Mouse (Mus musculus) hindbrain, embryonic 14.5 days (tissue): ENCODE results near the gene Mettl24. TPM values are rescaled to one million over a fixed set of nuclear protein-coding genes. Genes with fewer than 3 reads are reported as not detected.

ENCODE experiments used
- ATAC-seq: fragments of 200-750 bp; cut with Nextera tagmentation; 2 replicates; pipeline ENCODE4 v1.8.0; 2017; ENCODE audit warnings: moderate number of reproducible peaks, mild to moderate bottlenecking, moderate TSS enrichment, moderate library complexity; ENCODE audit not compliant: low FRiP score
- DNase-seq: peaks from one replicate; pipeline ENCODE4 v3.0.0-alpha.2; 2015; ENCODE audit warnings: low spot score
- H3K27ac ChIP-seq: fragments of 300-500 bp; sonication (generic); 2 replicates; pipeline ENCODE4 v1.5.1; 2014; ENCODE audit warnings: mild to moderate bottlenecking, moderate library complexity
- H3K27me3 ChIP-seq: fragments of 300-500 bp; sonication (generic); 2 replicates; pipeline ENCODE4 v1.6.1; 2014; ENCODE audit warnings: mild to moderate bottlenecking, low read length, mixed read lengths; ENCODE audit not compliant: control insufficient read depth, insufficient read depth
- H3K36me3 ChIP-seq: fragments of 300-500 bp; sonication (generic); replicated peaks from 2 replicates; pipeline ENCODE4 v1.6.1; 2014; ENCODE audit not compliant: control insufficient read depth, insufficient read depth
- H3K4me1 ChIP-seq: fragments of 300-500 bp; sonication (generic); replicated peaks from 2 replicates; pipeline ENCODE4 v1.6.1; 2014; ENCODE audit warnings: antibody characterized with exemption, low read length, mixed read lengths; ENCODE audit not compliant: control insufficient read depth, insufficient read depth
- H3K4me2 ChIP-seq: fragments of 300-500 bp; sonication (generic); replicated peaks from 2 replicates; pipeline ENCODE4 v1.6.1; 2014; ENCODE audit warnings: mild to moderate bottlenecking, moderate library complexity
- H3K4me3 ChIP-seq: fragments of 300-500 bp; sonication (generic); replicated peaks from 2 replicates; pipeline ENCODE4 v1.5.1; 2014; ENCODE audit warnings: mild to moderate bottlenecking, low read length
- H3K9ac ChIP-seq: fragments of 300-500 bp; sonication (generic); 2 replicates; pipeline ENCODE4 v1.6.1; 2014
- H3K9me3 ChIP-seq: fragments of 300-500 bp; sonication (generic); 2 replicates; pipeline ENCODE4 v1.6.1; 2016; ENCODE audit warnings: low read length; ENCODE audit not compliant: control insufficient read depth
- WGBS: fragments of 180-500 bp; shearing (Covaris S2); extraction: QIAGEN DNeasy Blood & Tissue Kit; methylation state at CpG from one replicate; pipeline ENCODE4 v1.1.7; 2014; 5-methylcytosine and 5-hydroxymethylcytosine counted together
- polyA plus RNA-seq: library from polyadenylated mRNA; unstranded; fragments of >200 nt; fragmentation: Nextera tagmentation; extraction: Ambion mirVana; gene quantifications from 2 replicates; pipeline ENCODE4 v1.2.1, GENCODE M21; 2014

Mettl24 gene
- 0.33 and 0.76 TPM in 2 replicates for polyA plus RNA-seq

GRCm38 (mm10) chr10:40683092-40683867 is at the start of gene Mettl24:
Gene Mettl24, plus strand, starts transcription at chr10:40683282.
- no peaks in the 10 kb centered on the region for H3K36me3 ChIP-seq
- H3K9me3 ChIP-seq, result no peaks in the 10 kb centered on the region
- H3K4me2 ChIP-seq, result peak within 1 kb of the TSS; percentile 92
- DNase-seq, result peak; percentile 58
- peak within 1 kb of the TSS; percentile 68 for H3K9ac ChIP-seq
- no peak within 1 kb of the TSS for H3K27ac ChIP-seq
- peak; percentile 78 for ATAC-seq
- no peaks in the 10 kb centered on the region for H3K27me3 ChIP-seq
- H3K4me1 ChIP-seq, result peaks cover 12% of the 10 kb centered on the region
- H3K4me3 ChIP-seq, result peak within 1 kb of the TSS; percentile 44
- WGBS, result under 1% methylated on average over 46 of the region's 50 CpGs

GRCm38 (mm10) chr10:40637331-40637730 is 45.8 kb upstream of the Mettl24 start:
- DNase-seq, result no peak
- Histone ChIP-seq H3K9me3 (no peaks in the 10 kb centered on the region), H3K9ac (no peak overlapping the region), H3K36me3 (no peaks in the 10 kb centered on the region), H3K4me1 (peaks cover 16% of the 10 kb centered on the region), H3K27ac (no peak overlapping the region), H3K4me2 (no peak overlapping the region), H3K4me3 (no peak overlapping the region), H3K27me3 (no peaks in the 10 kb centered on the region)
- no peak for ATAC-seq
- WGBS, result 53% methylated on average over 10 of the region's 10 CpGs

- 38% methylated on average over 7 of the region's 7 CpGs for WGBS
- H3K27ac ChIP-seq, result no peak overlapping the region
Measured at GRCm38 (mm10) chr10:40638276-40638675, 44.8 kb upstream of the Mettl24 start.

GRCm38 (mm10) chr10:40638823-40639819 is 44.0 kb upstream of the Mettl24 start:
- Histone ChIP-seq H3K27ac (no peak overlapping the region), H3K9ac (no peak overlapping the region; the same call in 1 of the 2 replicates), H3K36me3 (no peaks in the 10 kb centered on the region), H3K9me3 (no peaks in the 10 kb centered on the region), H3K27me3 (no peaks in the 10 kb centered on the region), H3K4me2 (no peak overlapping the region), H3K4me3 (no peak overlapping the region), H3K4me1 (peaks cover 16% of the 10 kb centered on the region)
- ATAC-seq, result peak; percentile 48; the same call in 1 of the 2 replicates
- 43% methylated on average over 26 of the region's 26 CpGs for WGBS
- DNase-seq, result no peak

More at GRCm38 (mm10) chr10:40638276-40638675, 44.8 kb upstream of the Mettl24 start:
- H3K36me3 ChIP-seq, result no peaks in the 10 kb centered on the region
- ATAC-seq (no peak), DNase-seq (no peak)
- H3K27me3 ChIP-seq, result no peaks in the 10 kb centered on the region
- H3K9ac ChIP-seq, result no peak overlapping the region
- no peaks in the 10 kb centered on the region for H3K9me3 ChIP-seq
- H3K4me2 ChIP-seq, result no peak overlapping the region
- H3K4me1 ChIP-seq, result peaks cover 16% of the 10 kb centered on the region
- no peak overlapping the region for H3K4me3 ChIP-seq

GRCm38 (mm10) chr10:40640406-40640805 is 42.7 kb upstream of the Mettl24 start:
- no peaks in the 10 kb centered on the region for H3K36me3 ChIP-seq
- WGBS, result 89% methylated on average over 4 of the region's 4 CpGs
- peaks cover 16% of the 10 kb centered on the region for H3K4me1 ChIP-seq
- H3K4me3 ChIP-seq, result no peak overlapping the region
- no peak overlapping the region for H3K27ac ChIP-seq
- H3K9ac ChIP-seq, result no peak overlapping the region
- no peaks in the 10 kb centered on the region for H3K27me3 ChIP-seq
- no peak for ATAC-seq
- DNase-seq, result no peak
- no peak overlapping the region for H3K4me2 ChIP-seq
- no peaks in the 10 kb centered on the region for H3K9me3 ChIP-seq

- 95% methylated on average over 7 of the region's 7 CpGs for WGBS
- Histone ChIP-seq H3K27me3 (no peaks in the 10 kb centered on the region), H3K4me1 (peaks cover 16% of the 10 kb centered on the region), H3K4me2 (no peak overlapping the region), H3K27ac (no peak overlapping the region), H3K9ac (no peak overlapping the region), H3K4me3 (no peak overlapping the region), H3K36me3 (no peaks in the 10 kb centered on the region), H3K9me3 (no peaks in the 10 kb centered on the region)
- no peak for ATAC-seq
- no peak for DNase-seq
Measured at GRCm38 (mm10) chr10:40641901-40642300, 41.2 kb upstream of the Mettl24 start.

- Histone ChIP-seq H3K4me3 (no peak overlapping the region), H3K36me3 (no peaks in the 10 kb centered on the region), H3K4me2 (no peak overlapping the region), H3K27ac (no peak overlapping the region), H3K4me1 (peaks cover 15% of the 10 kb centered on the region), H3K27me3 (no peaks in the 10 kb centered on the region), H3K9ac (no peak overlapping the region), H3K9me3 (no peaks in the 10 kb centered on the region)
- DNase-seq (no peak), ATAC-seq (no peak)
- WGBS, result 93% methylated on average over 5 of the region's 5 CpGs
Measured at GRCm38 (mm10) chr10:40643126-40643525, 40.0 kb upstream of the Mettl24 start.

- Histone ChIP-seq H3K4me1 (peaks cover 1% of the 10 kb centered on the region; the same call in 1 of the 2 replicates), H3K9me3 (no peaks in the 10 kb centered on the region), H3K9ac (no peak overlapping the region), H3K36me3 (no peaks in the 10 kb centered on the region), H3K4me3 (no peak overlapping the region), H3K27me3 (no peaks in the 10 kb centered on the region), H3K27ac (no peak overlapping the region), H3K4me2 (no peak overlapping the region)
- WGBS, result 77% methylated on average over 9 of the region's 9 CpGs
- ATAC-seq (no peak), DNase-seq (no peak)
Measured at GRCm38 (mm10) chr10:40644456-40644855, 38.6 kb upstream of the Mettl24 start.

- H3K27ac ChIP-seq, result no peak overlapping the region
- no peak for DNase-seq
- H3K27me3 ChIP-seq, result no peaks in the 10 kb centered on the region
- no peak overlapping the region for H3K4me3 ChIP-seq
- no peak overlapping the region for H3K4me2 ChIP-seq
- H3K4me1 ChIP-seq, result no peaks in the 10 kb centered on the region
- no peak overlapping the region for H3K9ac ChIP-seq
- H3K36me3 ChIP-seq, result no peaks in the 10 kb centered on the region
- no peak for ATAC-seq
- H3K9me3 ChIP-seq, result no peaks in the 10 kb centered on the region
- WGBS, result 84% methylated on average over 1 of the region's 1 CpGs
Measured at GRCm38 (mm10) chr10:40645346-40645745, 37.7 kb upstream of the Mettl24 start.
